Mouse (Mus musculus): Measurements from ENCODE around the gene Fsd1. TPM values are rescaled to one million over a fixed set of nuclear protein-coding genes. Genes with fewer than 3 reads are reported as not detected.

Fsd1 gene
- total RNA-seq, 2 experiments from 2014 or later: not detected

DNA sequence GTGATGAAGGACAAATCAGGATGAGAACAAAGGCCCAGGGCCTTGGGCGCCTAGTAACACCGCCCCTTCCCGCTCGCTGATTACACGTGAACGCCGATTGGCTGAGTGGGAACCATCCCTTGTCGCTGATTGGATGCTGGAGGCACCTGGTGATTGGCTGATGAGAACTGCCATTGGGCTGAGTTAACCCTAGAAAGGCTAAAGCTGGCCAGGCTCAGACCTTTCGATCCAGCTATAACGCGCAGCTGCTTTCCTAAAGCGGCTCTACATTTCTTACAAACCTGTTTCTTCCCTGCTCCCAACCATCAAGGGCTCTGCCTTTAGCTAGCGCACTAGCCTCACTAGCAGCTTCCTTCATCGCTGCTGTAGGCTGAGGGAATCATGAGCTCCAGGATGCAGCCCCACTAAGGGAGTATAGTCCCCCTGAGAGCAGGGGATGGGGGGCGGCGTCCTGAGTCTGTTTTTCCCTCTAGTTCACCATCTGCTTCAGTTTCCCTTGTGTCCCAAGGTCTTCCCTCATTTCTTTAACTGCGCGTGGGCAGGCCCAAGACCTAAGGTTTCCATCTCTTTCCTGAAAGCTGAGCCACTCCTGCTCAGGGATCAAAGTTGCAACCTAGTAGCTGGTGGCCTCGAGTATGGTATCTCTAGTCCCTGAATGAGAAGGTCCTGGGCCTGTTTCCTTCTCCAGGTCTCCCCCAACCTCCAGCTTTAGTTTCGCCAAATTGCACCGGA lies 22.2 kb downstream of the Fsd1 start:
- intact Hi-C loops (cut with DNase I): no loop called here
- DNase-seq: peak; percentile 81 to 90

DNA sequence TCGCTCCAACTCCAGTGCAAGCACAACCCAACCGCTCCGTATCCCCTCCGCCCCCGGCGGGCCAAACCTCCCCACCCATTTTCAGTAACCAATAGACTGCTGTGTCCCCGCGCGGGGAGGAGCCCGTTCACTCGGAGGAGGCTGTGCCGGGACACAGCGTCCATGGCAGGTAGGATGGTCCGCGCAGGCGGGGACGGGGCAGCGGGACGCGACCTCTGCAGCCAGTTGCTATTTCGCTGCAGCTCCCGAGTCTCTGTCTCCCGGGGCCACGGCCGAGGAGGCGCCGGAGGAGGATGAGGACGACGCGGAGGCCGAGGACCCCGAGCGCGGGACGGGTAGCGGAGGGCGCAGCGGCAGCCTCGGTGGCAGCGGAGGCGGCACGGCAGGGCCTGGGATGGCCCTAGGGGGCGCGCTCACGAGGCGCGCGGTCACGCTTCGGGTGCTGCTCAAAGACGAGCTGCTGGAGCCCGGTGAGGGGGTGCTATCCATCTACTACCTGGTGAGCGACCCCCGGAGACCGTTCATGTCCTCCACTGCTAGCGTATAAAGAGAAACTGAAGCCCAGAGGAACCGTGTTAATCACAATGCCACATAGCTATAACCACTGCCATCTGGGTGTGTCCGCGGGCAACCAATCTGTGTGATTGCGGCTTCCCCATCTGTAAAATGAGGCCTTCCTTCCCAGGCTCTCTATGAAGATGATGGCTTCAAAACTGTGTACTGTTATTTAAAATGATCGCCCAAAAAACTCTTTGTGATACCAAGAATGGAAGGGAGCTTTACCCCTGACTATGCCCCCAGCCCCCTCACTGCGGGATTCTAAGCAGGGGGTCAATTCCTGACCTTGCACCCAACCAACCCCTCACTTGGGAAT lies 23.0 kb downstream of the Fsd1 start:
- intact Hi-C loops (cut with DNase I): no loop called here
- DNase-seq: peak; percentile 86 to 91

DNA sequence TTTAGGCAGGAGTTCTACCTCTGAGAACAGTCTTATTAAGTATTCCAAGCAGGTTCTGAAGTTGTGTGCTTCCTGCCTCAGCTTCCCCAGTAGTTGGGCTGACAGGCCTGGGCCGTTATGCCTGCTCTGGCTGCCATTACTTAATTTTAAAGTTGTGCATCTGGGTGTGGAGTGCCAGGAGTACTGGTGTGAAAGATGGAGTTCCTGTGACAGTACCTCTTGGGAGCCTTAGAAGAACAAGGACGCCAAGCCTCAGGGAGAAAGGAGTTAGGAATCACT lies 23.6 kb downstream of the Fsd1 start:
- DNase-seq: no peak
- intact Hi-C loops (cut with DNase I): loop anchor here (1.0 kb wide), 1 partner anchor 35 kb away; no protein-coding TSS in a partner anchor

DNA sequence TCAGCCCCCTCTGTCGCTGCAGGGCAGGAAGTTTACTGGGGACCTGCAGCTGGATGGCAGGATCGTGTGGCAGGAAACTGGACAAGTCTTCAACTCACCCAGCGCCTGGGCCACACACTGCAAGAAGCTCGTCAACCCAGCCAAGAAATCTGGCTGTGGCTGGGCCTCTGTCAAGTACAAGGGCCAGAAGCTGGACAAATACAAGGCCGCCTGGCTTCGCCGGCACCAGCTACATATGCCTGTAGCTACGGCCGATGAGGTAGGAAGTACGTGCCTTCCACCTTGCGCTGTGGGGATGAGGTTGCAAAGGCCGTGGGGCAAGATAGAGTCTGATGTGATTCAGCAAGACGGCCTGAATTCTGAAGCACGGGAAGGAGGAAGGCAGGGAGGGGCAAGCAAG lies 23.9 kb downstream of the Fsd1 start:
- intact Hi-C loops (cut with DNase I): loop anchor here (1.0 kb wide), 1 partner anchor 35 kb away; no protein-coding TSS in a partner anchor
- DNase-seq: no peak

DNA sequence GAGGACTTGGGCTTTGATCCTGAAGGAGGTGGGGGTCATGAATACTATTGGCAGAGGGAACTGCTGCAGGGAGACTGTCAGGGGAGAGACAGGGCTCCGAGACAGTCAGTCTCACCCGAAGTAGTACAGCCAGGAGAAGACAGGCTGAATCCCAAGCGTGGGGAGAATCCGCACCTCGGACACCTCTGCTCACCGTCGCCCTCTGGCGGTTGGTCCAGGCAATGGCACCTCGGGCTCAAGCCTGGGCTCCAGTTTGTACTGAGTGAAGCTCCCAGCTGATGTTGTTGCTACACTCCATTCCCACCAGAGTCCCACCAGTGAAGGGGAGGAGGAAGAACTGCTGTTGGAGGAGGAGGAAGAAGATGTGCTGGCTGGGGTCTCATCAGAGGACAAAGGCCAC lies 24.4 kb downstream of the Fsd1 start:
- intact Hi-C loops (cut with DNase I): loop anchor here (1.0 kb wide), 1 partner anchor 35 kb away; no protein-coding TSS in a partner anchor
- peak; percentile 76 to 81 for DNase-seq

DNA sequence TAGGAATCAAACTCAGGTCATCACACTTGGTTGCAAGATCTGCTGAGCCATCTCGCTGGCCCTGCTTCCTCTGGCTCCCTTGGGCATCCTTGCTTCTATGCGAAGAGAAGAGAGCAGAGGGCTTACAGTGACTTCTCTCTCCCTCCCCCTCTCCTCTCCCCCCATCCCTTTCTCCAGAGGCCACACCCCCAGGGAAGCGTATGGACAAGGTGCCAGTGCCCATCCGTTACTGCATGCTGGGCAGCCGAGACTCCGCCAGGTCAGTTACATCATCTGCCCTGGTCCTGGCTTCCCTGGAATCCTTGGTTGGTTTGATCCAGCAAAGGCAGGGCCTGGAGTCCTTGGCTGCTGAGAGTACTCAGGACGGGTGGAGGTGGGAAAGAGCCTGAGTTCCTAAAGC lies 25.1 kb downstream of the Fsd1 start:
- intact Hi-C loops (cut with DNase I): no loop called here
- DNase-seq: no peak

DNA sequence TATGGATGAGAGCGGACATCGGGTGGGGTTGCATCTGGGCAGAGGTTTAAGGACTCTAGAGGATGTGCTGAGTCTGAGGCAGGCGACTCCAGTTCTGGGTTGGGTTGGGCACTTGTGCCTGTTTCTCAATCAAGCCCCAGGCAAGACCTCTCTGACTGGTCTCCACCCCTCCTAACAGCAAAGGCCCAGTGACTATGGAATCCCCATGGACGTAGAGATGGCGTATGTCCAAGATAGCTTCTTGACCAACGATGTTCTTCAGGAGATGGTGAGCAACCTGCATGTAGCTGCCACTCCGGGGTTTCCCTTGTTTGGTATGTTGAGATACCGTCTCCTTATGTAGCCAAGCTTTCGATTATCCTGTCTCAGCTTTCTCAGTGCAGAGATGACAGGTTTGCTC lies 29.0 kb downstream of the Fsd1 start:
- intact Hi-C loops (cut with DNase I): no loop called here
- no peak for DNase-seq

DNA sequence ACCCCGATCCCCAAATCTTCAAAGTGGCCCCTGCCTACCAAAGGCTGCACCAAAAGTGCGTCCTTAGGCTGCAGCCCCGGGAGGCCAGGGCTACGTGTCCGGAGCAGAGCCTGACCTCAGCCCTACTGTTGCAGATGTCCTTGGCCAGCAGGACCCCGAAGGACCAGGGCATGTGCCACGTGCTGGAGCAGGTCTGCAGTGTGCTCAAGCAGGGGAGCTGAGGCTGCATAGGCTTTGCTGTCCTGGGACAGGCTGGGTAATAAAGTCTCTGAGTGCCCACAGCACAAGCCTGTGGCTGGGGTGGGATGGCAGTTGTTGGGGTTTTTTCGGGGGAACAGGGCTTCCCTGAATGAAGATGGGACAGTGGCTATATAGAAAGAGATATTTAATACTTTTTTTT lies 30.1 kb downstream of the Fsd1 start:
- intact Hi-C loops (cut with DNase I): no loop called here
- no peak for DNase-seq

DNA sequence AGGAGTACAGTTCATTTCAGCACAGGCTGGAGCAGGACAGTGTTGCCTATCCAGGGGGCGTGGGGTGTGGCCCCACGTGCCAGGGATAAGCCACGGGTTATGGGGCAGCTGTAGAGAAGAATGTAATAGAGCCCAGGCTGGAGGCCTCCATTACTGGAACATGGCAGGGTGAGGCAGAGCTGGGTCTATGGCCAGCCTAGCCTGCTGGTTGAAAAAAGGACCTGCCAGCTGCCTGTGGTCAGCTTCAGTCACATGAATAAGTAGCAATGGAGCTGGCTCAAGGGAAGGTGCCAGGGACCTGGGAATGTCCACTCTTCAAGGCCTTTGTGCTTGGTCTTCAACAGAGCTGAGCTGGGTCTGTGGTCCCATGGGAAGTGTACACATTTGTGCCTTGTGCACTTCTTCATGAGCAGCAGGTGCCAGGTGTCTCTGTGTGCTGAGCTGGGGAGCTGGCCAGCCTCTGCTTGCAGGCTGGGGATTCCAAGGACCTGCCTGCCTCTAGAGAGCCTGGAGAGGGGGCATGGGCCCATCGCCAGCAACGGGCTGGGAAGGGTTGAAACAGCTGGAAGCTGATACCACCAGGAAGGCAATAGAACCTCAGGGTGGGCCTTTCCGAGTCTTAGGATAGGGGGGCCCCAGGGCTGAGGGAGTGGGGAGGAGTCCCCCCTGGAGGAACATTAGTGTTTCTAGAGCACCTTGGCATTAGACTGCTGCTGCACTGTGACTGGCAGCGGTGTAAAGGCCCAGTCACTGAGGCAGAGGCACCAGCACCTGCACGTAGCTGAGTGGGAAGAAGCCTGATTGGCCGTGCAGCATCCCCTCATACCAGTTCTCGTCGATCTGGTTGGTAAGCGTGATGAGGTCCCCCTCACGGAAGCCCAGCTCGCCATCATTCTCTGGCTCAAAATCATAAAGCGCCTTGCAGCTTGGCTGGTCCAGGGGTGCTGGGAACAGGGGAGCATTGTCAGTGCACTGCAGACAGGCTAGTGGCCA lies 30.8 kb downstream of the Fsd1 start:
- no peak for DNase-seq
- intact Hi-C loops (cut with DNase I): no loop called here

DNA sequence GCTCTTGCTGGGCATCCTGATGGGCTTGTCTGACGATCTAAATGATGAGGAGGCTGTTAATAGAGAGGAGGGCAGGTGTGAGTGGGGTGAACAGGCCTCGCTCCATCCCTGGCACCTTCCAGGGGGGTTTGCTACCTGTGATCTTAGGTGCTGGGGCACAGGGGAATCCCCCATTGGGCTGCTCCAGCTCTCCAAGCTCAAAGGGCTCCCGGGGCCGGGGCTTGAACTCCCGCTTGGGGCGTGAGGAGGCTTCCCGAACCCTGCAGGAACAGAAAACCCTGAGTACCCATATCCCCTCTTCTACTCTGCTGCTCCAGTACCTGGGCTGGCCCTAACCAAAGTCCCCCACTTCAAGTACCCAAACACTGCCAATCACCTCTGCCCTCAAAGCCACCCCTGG lies 31.5 kb downstream of the Fsd1 start:
- intact Hi-C loops (cut with DNase I): no loop called here
- DNase-seq: peak in 1 of 2 experiments; percentile 14

DNA sequence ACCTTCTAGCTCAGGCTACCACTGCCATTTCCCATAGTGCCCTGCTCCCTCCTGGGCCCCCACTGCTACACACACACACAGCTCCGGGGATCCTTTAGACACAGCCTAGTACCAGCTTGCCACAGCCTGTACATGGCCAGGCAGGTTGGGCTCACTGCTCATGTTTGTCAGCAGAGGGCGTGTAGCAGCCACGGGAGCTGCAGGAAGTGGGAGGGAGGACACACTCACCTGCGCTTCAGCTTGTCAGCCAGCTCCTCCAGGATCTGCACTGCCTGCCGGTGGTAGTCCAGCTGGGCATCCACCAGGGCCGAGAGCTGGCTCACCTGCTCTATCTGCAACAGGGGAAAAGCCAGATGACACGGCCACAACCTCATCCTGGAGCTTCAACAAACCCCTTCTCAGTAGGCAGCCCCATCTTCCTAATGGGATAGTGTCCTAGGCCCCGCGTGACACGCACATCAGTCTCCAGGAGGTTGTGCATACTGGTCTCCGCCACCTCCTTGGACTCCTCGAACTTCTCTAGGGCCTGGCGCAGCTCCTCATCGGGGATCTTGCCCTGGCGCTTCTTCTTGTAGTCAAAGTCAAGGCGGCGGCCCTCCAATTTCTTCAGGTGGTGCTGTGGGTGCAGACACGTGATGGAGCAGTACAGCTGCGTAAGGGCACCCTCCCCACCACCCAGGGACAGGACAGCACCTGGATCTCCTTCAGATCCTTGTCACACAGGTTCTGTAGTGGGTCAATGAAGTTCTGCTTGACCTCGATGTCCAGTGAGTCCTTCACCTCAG lies 32.2 kb downstream of the Fsd1 start:
- intact Hi-C loops (cut with DNase I): no loop called here
- DNase-seq: peak in 1 of 2 experiments; percentile 23

DNA sequence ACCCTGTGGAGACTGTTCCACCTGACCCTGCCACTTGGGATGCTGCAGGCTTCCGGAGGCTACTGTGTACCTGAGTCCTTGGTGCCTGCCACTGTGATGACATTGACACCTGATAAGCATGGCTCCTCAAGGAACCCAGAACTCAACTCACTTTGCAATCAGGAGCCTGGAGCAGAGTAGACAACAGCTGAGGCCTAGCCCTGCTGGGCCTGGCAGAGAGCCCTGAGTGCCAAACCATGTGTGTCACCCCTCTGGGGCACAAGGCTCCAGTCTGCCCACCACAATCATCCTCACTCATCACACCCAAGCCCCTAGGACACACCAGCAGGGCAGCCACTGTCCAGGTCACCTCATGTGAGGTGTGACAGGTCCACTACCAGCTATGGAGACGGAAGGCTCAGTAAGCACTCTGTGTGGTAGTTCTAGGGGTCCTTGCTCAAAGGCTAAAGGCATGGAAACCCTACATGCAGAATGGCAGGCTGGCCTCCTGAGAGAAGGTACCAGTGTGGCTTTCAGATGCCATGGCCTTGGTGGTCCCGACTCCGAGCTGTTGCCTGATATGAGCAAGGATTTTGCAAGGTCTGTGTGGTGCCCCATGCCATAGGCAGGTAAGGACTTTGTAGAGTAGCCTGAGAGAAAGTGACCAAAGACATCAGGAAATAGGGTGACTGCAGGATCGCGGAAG lies 34.2 kb downstream of the Fsd1 start:
- intact Hi-C loops (cut with DNase I): no loop called here
- DNase-seq: no peak

DNA sequence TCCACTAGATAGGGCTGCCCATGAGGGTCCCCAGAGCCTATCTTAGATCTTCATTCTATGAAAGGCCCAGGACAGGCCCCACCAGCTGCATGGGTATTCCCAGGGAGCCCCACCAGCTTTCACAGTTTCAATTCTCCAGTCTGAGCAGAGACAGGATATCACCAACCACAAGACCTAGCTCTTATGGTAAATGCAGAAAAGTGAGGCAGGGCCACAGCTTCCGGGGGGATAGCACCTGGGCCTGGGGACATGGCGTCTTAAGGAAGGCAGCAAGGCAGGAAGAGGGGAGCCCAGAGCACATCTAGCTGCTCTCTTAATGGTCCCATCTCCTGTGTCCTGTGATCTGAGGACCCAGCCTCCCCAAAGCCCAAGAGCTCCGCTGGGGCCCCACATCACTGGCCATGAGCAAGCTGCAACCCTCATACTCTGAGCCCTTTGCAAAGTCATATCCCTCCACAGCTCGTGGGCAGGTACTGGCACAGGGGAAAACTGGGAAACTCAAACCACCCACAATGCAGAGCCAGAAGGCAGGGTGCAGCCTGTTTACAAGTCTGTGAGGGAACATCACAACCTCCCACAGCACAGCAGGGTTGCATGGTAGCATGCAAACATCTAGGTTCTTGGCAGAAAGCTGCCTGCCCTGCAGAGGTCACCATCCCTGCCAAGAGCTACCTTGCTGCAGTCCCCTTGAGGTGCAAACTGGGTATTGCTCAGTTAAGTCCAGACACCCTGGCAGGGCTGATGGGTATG lies 35.0 kb downstream of the Fsd1 start:
- peak in 1 of 2 experiments; percentile 14 for DNase-seq
- intact Hi-C loops (cut with DNase I): no loop called here

DNA sequence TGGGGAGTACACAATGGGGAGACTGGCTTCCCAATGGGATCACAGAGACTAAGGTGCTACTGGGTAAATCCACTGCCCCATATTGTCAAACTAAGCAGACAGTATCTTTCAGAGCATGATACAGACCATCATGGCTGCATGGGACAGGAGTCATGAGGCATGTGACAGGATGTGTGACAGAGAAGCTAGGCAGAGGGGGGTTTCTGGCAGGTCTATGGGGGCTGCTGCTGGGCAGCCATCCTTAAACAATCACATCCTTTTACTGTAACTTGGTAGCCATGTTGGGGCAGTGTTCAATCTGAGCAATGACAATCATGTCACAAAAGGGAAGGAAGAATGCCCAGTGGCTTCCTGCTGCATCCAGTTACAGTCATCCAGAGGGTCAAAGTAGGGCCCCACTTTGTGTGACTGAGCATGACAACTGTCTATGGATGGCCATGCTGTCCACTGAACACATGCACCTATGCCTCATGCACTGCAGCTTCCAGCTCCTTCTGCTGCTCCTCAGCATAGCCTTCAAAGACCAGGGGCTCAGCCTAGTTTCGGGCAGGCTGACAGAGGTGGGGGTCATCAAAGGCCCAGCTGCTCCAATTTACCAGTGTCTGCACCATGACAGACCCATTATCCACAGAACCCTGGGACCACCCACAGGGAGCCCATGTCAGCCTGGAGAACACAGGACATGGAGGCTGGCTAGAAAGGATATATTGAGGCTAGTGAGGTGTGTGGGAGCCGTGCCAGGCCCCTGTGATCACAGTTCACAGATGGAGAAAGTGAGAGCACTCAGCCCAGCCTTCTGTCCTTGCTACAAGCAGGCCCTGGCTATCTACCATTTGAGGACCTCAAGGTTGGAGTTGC lies 36.1 kb downstream of the Fsd1 start:
- intact Hi-C loops (cut with DNase I): no loop called here
- no peak for DNase-seq

DNA sequence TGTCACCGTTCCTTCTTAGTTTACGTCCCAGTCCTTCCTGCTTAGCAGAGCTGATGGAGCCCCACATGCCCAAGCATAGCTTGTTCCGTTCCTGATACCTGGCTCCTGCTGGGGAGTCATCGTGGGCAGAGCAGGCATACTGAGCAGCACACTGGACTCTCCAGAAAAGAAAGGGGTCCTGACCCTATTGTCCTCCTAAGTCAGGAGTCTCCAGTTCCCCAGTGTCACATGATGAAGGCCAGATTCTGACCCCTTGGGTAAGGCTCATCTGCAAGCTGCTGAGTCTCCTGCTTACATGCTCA lies 36.6 kb downstream of the Fsd1 start:
- DNase-seq: peak in 1 of 2 experiments; percentile 12
- intact Hi-C loops (cut with DNase I): no loop called here

DNA sequence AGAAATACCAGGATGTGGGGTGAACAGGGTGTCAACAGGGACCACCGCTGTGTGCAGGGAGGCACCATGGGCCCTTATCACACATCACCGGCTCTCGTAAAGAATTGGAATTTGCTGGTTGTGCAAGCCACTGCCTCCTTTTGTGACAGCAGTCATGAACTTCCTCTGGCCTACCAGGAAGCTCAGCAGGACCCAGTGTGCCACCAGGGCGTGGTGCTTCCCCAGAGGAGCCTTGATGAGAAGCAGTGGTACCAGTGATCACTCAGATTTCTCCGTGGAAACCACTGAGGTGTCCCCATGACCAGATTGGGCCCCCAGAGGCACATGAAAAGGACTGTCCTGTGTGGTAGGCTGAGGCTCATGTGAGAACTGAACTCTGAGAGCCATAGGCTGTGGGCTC lies 37.1 kb downstream of the Fsd1 start:
- intact Hi-C loops (cut with DNase I): no loop called here
- DNase-seq: peak in 1 of 2 experiments; percentile 15

DNA sequence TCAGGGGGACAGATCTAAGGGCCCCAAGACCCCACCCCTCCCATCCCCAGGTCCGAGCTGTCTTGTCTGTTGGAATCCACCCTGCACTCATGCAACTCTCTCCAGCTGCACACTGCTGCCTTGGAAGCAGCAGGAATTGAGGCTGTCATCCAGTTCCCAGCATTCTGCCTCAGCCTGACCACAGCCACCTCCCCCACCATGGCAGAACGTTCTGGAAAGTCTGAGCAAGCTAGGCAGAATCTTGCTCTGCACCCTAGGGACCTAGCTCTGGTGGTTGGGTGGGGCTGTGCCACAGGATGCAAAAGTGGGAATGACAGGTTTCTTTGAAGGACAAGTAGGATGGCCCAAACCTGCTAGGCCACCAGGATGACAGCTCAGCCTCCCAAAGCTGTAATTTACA lies 38.2 kb downstream of the Fsd1 start:
- intact Hi-C loops (cut with DNase I): no loop called here
- peak in 1 of 2 experiments; percentile 12 for DNase-seq

DNA sequence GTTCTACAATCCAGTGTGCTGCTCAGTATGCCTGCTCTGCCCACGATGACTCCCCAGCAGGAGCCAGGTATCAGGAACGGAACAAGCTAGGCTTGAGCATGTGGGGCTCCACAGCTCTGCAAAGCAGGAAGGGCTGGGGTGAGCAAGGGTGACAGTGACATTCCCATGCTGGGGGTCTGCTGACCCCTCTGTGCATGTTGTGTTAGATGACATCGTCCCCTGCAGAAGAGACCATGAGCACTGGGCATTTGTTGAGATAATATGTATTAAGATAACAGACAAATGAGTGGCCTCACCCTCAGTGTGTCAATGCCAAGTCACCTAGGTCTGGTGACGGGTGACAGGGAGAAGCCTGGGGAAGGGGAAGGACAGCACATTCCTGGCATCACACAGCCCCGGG lies 38.6 kb downstream of the Fsd1 start:
- intact Hi-C loops (cut with DNase I): no loop called here
- no peak for DNase-seq
